Mouse (Mus musculus) brain, embryonic 14.5 days (tissue): ENCODE results near the gene Gria2. TPM values are rescaled to one million over a fixed set of nuclear protein-coding genes. Genes with fewer than 3 reads are reported as not detected.

Source experiments
- DNase-seq: peaks from one replicate; pipeline ENCODE4 v3.0.0-alpha.2; 2011; ENCODE audit warnings: low read depth
- CTCF ChIP-seq: fragments of 200-500 bp; IDR thresholded peaks from 2 replicates; pipeline ENCODE4 v1.5.1; 2012; ENCODE audit warnings: inconsistent platforms, mild to moderate bottlenecking, moderate library complexity, borderline replicate concordance; ENCODE audit not compliant: insufficient read depth, insufficient read length; ENCODE audit errors: extremely low read depth
- POLR2A ChIP-seq: fragments of 200-500 bp; IDR thresholded peaks from 2 replicates; pipeline ENCODE4 v1.6.1; 2012; ENCODE audit warnings: mild to moderate bottlenecking, inconsistent platforms, borderline replicate concordance; ENCODE audit not compliant: poor library complexity, insufficient read depth, insufficient read length, severe bottlenecking; ENCODE audit errors: extremely low read depth
- polyA plus RNA-seq: library from polyadenylated mRNA; depleted of rRNA; stranded (reverse); fragments of >200 nt; gene quantifications from 2 replicates; pipeline ENCODE4 v1.2.3, GENCODE M21; 2012

Gene Gria2
- polyA plus RNA-seq, 1 experiment, result 142 TPM

GRCm38 (mm10) chr3:80800995-80801826, 1.4 kb downstream of the Gria2 start:
- TF ChIP-seq POLR2A (no peak), CTCF (no peak; the same call in 1 of the 2 replicates)
- peak; percentile 89 for DNase-seq

DNA sequence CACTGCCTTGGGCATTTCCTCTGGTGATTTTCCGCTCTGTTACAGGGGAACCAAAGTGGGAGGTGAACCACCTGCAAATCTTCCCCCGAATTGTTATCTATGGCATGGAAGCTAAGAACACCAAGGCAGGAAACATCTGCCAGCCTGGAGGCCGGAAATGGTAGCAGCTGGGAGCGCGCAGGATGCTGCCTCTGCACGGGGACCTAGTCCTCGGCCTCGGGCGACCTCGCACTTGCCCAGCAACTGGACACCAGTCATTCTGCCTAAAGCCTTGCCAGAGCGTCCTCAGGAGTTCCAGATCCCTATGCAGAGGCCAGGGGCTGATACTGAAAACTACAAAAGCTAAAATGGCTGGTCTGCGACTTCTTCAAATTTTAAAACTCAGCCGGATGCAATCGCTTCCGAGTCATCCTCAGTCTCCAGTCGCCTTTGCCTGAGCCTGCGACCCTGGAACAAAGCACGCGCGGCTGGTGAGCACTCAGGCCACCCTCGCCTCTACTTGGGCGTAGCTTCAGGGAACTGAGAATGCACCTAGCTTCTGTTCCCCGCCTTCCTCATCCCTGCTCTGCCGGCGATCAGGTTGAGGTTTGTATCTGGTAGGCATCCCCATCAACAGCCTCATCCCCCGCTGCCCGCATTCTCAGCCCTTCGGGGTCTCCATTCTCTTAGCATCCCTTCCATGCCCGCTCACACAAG, 2.2 kb downstream of the Gria2 start:
- TF ChIP-seq CTCF, result no peak
- no peak for TF ChIP-seq POLR2A
- DNase-seq, result peak; percentile 66

DNA sequence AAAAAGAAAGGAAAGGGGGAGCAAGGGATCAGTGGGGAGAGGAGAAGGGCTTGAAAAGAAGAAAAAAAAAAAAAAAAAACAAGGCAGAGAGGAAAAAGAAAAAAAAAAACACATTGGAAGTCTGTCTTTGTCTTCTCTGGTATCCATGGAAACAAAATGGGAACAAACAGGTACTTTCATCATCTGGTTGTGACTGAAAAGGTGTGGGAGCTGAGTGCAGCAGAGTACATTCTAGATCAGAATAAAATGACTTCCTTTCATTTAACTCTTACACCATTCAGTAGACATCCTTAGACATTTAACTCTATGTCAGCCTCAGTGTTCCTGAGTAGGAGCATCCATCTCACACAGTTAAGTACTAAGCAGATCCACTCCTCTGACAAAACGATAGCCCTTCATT, 4.7 kb downstream of the Gria2 start:
- DNase-seq, result peak; percentile 54
- TF ChIP-seq POLR2A (no peak), CTCF (no peak)

GRCm38 (mm10) chr3:80796764-80797163, 5.9 kb downstream of the Gria2 start:
- peak; percentile 34 for DNase-seq
- TF ChIP-seq CTCF (no peak), POLR2A (no peak)

DNA sequence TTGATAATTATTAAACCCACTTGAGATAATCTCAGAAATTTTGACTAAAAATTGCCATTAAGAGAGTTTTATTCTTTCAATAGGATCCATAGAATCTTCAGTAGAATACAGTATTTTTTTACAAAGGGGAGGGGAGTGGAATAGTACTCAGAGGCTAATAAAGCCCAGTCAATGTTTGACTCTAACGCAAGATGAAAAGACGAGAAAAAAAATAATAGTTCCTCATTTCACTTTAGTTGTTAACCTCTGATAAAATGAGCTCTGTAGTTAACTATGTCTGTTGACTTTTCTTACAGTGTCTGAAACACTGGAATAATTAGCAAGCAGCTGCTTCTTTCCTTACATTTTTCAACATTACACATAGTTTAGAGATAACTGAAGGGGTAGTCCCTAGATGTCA, 7.4 kb downstream of the Gria2 start:
- no peak for TF ChIP-seq POLR2A
- TF ChIP-seq CTCF, result no peak

DNA sequence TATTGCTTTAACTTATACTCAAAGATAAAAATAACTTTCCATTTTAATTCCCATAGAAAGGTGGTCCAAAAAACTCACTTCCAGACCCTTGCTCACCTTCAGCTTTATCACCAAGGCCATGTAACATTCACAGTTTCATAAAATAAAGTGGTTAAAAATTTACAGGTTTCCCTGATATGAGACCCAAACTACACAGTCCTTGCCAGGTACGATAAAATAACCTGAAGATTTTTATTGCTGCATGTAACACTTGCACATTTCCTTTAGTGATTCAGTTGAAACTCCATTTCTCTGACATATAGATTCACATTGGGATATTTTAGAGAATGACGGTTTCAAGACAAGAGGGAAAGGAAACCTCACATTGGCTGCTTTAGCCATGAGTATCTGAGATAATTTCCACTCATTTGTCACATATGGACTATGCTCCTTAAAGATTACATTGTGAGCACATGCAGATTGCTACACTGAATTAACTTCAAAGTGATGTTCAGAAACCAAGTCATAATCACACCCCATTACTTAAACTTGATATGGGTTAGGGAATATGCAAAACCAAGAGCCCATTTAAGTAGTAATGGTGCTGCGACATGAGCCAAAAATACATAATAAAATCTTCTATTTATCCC, 15.4 kb downstream of the Gria2 start:
- DNase-seq, result no peak
- no peak for TF ChIP-seq POLR2A
- TF ChIP-seq CTCF, result no peak

More for the DNA sequence above, 7.4 kb downstream of the Gria2 start:
- no peak for DNase-seq

- TF ChIP-seq POLR2A, result no peak
- no peak for TF ChIP-seq CTCF
These were observed 21.5 kb downstream of the Gria2 start for GRCm38 (mm10) chr3:80781144-80781530.

GRCm38 (mm10) chr3:80780383-80781143, 22.1 kb downstream of the Gria2 start:
- no peak for TF ChIP-seq CTCF
- no peak for TF ChIP-seq POLR2A

More at GRCm38 (mm10) chr3:80781144-80781530, 21.5 kb downstream of the Gria2 start:
- no peak for DNase-seq

GRCm38 (mm10) chr3:80776628-80777027, 26.0 kb downstream of the Gria2 start:
- TF ChIP-seq POLR2A (no peak), CTCF (no peak)
- DNase-seq, result no peak

More at GRCm38 (mm10) chr3:80780383-80781143, 22.1 kb downstream of the Gria2 start:
- no peak for DNase-seq

- no peak for TF ChIP-seq POLR2A
- TF ChIP-seq CTCF, result no peak
- DNase-seq, result no peak
These were observed 26.7 kb downstream of the Gria2 start for GRCm38 (mm10) chr3:80775971-80776370.
